Mouse (Mus musculus): ENCODE measurements around the gene Gpr89. TPM values are rescaled to one million over a fixed set of nuclear protein-coding genes. Genes with fewer than 3 reads are reported as not detected.

Gpr89 gene
- total RNA-seq, 2 experiments from 2014 or later = 20.5 to 23.8 TPM

GRCm38 (mm10) chr3:96871070-96871469, 34.1 kb downstream of the Gpr89 start:
- intact Hi-C loops (cut with DNase I) = no loop called here
- no peak for DNase-seq

DNA sequence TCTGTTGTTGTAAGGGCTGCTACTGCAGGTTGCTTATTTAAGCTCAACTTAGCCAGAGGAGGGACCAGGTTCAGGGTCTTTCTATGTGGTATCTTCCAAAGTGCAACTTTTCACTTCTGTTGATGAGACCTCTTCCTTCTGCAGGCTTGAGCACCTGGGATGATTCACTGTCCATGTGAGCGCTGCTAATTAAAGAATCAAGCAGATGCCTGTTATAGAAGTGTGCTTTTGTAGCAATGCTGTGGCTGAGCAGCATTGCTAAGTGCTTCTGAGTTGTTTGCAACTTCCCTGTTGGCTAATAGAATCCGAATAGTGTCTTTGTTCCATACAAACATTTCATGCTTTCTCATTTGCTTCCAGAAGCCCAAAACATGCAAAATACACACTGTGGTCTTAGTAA, 34.9 kb downstream of the Gpr89 start:
- intact Hi-C loops (cut with DNase I) = no loop called here
- DNase-seq = no peak

DNA sequence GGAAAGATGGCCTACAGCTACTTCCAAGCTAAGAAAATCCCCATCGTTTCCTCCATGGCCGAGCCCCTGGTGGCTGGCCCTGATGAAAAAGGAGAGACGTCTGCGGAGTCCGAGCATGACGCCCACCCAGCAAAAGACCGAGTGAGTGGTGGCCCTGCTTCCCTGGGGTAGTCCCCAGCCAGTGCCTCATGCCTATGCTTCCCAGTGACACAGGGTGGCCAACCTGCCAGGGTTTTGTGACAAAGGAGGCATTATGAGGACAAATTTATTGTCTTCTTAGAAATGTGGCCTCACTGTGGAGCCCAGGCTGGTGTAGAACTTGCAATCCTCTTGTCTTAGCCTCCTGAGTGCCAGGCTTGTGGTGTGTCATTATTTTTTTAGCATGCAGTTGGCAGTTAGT, 36.1 kb downstream of the Gpr89 start:
- intact Hi-C loops (cut with DNase I) = no loop called here
- no peak for DNase-seq

GRCm38 (mm10) chr3:96868566-96868965, 36.6 kb downstream of the Gpr89 start:
- intact Hi-C loops (cut with DNase I) = no loop called here
- no peak for DNase-seq

- intact Hi-C loops (cut with DNase I) = no loop called here
- no peak for DNase-seq
Measured at GRCm38 (mm10) chr3:96867863-96868262, 37.3 kb downstream of the Gpr89 start.

- intact Hi-C loops (cut with DNase I) = no loop called here
- DNase-seq = no peak
Measured at GRCm38 (mm10) chr3:96860498-96860897, 44.6 kb downstream of the Gpr89 start.

DNA sequence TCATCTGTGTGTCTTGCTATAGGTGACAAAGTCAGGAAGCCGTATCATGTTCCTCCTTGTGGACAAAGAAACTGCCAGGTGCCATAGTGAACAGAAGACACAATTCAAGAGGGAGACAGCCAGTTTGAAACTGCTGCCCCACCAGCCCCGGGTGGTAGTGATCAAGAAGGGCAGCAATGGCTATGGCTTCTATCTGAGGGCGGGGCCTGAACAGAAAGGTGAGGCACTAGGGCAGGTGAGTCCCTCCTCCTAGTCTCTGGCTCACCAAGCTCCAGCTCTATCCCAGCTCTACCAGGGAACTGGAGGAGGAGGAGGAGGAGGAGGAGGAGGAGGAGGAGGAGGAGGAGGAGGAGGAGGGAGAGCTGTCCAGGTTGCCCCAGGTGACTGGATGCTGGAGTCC, 49.3 kb downstream of the Gpr89 start:
- no peak for DNase-seq
- intact Hi-C loops (cut with DNase I) = no loop called here

DNA sequence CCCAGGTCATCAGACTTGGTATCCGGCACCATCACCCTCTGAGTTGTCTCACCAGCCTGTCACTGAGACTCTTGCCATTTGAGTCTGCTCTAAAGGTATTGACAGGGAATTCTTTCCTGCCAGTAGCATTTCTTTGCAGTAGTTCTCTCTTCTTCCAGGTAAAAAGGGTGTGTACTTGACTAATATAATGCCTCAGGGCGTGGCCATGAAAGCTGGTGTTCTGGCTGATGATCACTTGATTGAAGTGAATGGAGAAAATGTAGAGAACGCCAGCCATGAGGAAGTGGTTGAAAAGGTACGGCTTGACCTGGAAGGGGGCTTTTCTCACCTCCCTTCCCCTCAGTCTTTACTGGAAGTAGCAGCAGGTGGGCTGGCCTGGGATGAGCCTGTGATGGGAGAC, 50.8 kb downstream of the Gpr89 start:
- DNase-seq = no peak
- intact Hi-C loops (cut with DNase I) = no loop called here

DNA sequence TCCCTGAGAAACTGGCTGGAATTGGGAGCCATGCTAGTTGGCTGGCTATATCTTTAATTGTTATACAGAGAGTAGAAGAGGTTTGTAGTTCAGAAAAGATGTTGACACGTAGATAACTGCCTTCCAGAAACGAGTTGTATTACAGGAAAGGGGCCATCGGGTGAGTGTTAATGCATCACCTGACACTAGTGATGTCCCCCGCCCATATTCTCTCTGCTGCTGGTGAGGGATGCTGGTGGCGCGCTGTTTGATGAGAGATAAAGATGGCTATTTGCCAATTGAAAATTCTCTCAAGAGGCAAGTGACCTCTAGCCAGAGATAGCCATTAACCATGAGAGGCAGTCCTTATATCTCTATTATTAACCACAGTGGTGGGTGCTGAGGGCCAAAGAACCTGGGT, 52.6 kb downstream of the Gpr89 start:
- DNase-seq = no peak

DNA sequence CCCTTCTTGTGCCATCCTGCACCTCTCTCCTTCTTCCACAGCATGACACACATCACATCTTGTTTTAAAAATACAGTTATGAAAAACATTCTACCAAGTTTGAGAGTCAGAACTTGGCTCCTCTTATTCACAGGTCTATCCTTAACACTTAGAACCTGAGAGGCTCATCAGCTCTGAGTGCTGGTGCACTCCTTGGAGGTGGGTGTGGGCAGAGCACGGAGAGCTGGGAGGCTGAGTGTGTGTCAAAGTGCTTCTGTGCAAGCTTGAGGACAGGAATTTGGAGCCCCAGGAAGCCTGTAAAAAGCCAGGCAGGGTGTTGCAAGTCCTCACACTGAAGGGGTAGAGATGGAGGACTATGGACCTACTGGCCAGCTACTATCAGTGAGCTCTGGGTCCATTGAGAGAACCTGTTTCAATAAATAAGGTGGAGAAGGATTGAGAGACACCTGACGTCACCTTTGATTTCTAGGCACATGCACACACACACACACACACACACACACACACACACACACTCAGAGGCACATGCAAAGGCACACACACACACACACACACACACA, 55.9 kb downstream of the Gpr89 start:
- DNase-seq = no peak
- intact Hi-C loops (cut with DNase I) = no loop called here

More for the DNA sequence above, 52.6 kb downstream of the Gpr89 start:
- intact Hi-C loops (cut with DNase I) = no loop called here

GRCm38 (mm10) chr3:96848470-96848869, 56.7 kb downstream of the Gpr89 start:
- intact Hi-C loops (cut with DNase I) = no loop called here
- DNase-seq = no peak

- intact Hi-C loops (cut with DNase I) = no loop called here
- no peak for DNase-seq
Measured at GRCm38 (mm10) chr3:96847661-96848060, 57.5 kb downstream of the Gpr89 start.

DNA sequence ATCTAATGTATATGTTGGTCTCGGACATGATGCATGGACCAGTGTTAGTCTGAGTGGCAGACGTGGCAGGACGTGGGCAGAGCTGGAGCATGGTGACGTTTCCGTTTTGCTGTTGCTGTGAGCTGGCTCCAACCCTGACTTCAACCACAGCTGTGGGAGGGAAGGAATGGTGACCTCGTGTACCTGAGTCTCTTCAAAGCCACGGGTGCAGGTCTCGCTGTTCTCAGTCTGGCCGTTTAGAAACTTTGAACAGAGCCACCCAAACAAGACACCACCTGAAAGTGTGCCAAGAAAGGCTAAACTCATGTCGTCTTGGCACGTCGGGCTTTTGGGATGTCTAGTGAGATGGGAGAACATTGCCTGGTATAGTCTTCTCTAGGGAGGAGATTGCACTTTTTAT, 58.2 kb downstream of the Gpr89 start:
- no peak for DNase-seq
- intact Hi-C loops (cut with DNase I) = no loop called here

DNA sequence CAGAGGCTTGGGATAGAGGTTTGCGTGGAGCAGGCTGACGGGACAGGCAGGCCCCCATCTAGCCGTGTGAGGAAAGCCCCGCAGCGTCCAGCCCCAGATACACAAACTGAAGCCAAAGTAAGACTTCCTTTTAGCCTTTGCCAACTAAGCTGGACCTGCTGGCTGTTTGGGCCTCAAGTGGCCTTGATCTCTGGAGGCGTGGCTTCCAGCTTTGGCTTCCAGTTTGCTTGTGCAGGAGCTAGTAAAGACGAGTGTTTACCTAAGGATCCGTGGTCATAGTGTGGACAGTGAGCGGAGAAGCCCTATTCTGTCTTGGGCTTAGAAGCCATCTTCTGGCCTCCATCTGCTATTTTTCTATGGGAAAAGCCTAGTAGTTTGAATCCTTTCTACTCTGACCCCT, 59.3 kb downstream of the Gpr89 start:
- intact Hi-C loops (cut with DNase I) = no loop called here
- DNase-seq = no peak

- no peak for DNase-seq
Measured at GRCm38 (mm10) chr3:96845191-96845590, 60.0 kb downstream of the Gpr89 start.

GRCm38 (mm10) chr3:96838996-96839645, 66.0 kb downstream of the Gpr89 start:
- intact Hi-C loops (cut with DNase I) = no loop called here
- DNase-seq = no peak

More at GRCm38 (mm10) chr3:96845191-96845590, 60.0 kb downstream of the Gpr89 start:
- intact Hi-C loops (cut with DNase I) = no loop called here

GRCm38 (mm10) chr3:96836414-96836813, 68.7 kb downstream of the Gpr89 start:
- no peak for DNase-seq
- intact Hi-C loops (cut with DNase I) = no loop called here

- intact Hi-C loops (cut with DNase I) = no loop called here
Measured at GRCm38 (mm10) chr3:96834587-96835348, 70.4 kb downstream of the Gpr89 start.

GRCm38 (mm10) chr3:96832930-96833329, 72.2 kb downstream of the Gpr89 start:
- DNase-seq = no peak
- intact Hi-C loops (cut with DNase I) = no loop called here

More at GRCm38 (mm10) chr3:96834587-96835348, 70.4 kb downstream of the Gpr89 start:
- DNase-seq = no peak

GRCm38 (mm10) chr3:96829856-96830255, 75.3 kb downstream of the Gpr89 start:
- DNase-seq = no peak
- intact Hi-C loops (cut with DNase I) = no loop called here

DNA sequence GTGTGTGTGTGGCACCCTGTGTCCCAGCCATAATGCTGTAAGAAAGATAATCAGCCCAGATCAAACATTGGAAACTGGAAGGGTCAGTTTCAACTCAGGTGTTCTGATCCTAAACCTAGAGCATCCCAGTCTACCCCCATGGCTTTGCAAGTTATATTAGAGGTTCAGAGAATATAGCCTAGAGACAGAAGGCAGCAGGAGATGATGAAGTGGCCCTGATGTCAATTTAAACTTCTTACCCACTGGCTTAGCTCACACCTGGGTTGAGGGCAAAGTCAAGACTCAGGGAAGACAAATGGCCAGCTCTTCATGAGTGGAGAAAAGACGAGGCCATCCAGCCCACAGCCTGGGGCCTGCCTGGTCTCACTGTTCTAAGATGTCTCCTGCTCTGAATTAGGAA, 76.2 kb downstream of the Gpr89 start, which contains the start of the genes Pdzk1 and Cd160:
TSS of gene Pdzk1 (plus strand) at position 301 of the 400 bp plus-strand sequence.
TSS of gene Cd160 (minus strand) at position 368 of the 400 bp plus-strand sequence.
- no peak for DNase-seq
- intact Hi-C loops (cut with DNase I) = no loop called here

Data from heart, postnatal 10 days (tissue).